Mouse (Mus musculus) kidney, adult 2 months (tissue): ENCODE data around the gene Tiam1. TPM values are rescaled to one million over a fixed set of nuclear protein-coding genes. Genes with fewer than 3 reads are reported as not detected.

Source experiments
- DNase-seq: peaks from one replicate; pipeline ENCODE4 v3.0.0; 2021
- H3K27ac ChIP-seq: fragments of 200-500 bp; 2 replicates; pipeline ENCODE4 v1.5.1; 2012; ENCODE audit warnings: low read depth, low read length, control low read depth, inconsistent platforms; ENCODE audit not compliant: insufficient read depth
- H3K27me3 ChIP-seq: fragments of 200-500 bp; replicated peaks from 2 replicates; pipeline ENCODE4 v1.6.1; 2012; ENCODE audit warnings: mild to moderate bottlenecking, moderate library complexity, low read length, inconsistent platforms; ENCODE audit not compliant: control insufficient read depth, insufficient read depth
- H3K36me3 ChIP-seq: fragments of 200-500 bp; 2 replicates; pipeline ENCODE4 v1.6.1; 2012; ENCODE audit warnings: mild to moderate bottlenecking, moderate library complexity, low read length, inconsistent platforms; ENCODE audit not compliant: control insufficient read depth, insufficient read depth
- H3K4me1 ChIP-seq: fragments of 200-500 bp; 2 replicates; pipeline ENCODE4 v1.6.1; 2011; ENCODE audit warnings: low read length; ENCODE audit not compliant: control insufficient read depth, insufficient read depth
- H3K4me3 ChIP-seq: fragments of 200-500 bp; 2 replicates; pipeline ENCODE4 v1.5.1; 2011; ENCODE audit warnings: mild to moderate bottlenecking, low read depth, low read length, control low read depth; ENCODE audit not compliant: insufficient read depth
- CTCF ChIP-seq: fragments of 200-500 bp; conservative IDR thresholded peaks from 2 replicates; pipeline ENCODE4 v1.5.1; 2011; ENCODE audit warnings: low read depth, mild to moderate bottlenecking, control low read depth, low read length, moderate library complexity, mixed read lengths; ENCODE audit not compliant: insufficient read depth, insufficient read length
- POLR2A ChIP-seq: fragments of 200-500 bp; IDR thresholded peaks from one replicate; pipeline ENCODE4 v1.6.1; 2011; ENCODE audit warnings: low read depth, low read length, control low read depth
- WGBS: fragments of 180-500 bp; shearing (Covaris S2); methylation state at CpG from one replicate; pipeline ENCODE4 v1.1.7; 2018; 5-methylcytosine and 5-hydroxymethylcytosine counted together
- polyA plus RNA-seq: library from polyadenylated mRNA; depleted of rRNA; stranded (reverse); fragments of >200 nt; gene quantifications from 2 replicates; pipeline ENCODE4 v1.2.3, GENCODE M21; 2012

Gene Tiam1
- polyA plus RNA-seq, 1 experiment: 4.0 TPM

- no peak for DNase-seq
- H3K27me3 ChIP-seq: no peaks in the 10 kb centered on the region
- H3K4me3 ChIP-seq: no peak overlapping the region
- no peaks in the 10 kb centered on the region for H3K36me3 ChIP-seq
- H3K4me1 ChIP-seq: no peaks in the 10 kb centered on the region
- no peak for TF ChIP-seq POLR2A
- TF ChIP-seq CTCF: no peak
- 72% methylated on average over 18 of the region's 18 CpGs for WGBS
- H3K27ac ChIP-seq: no peak overlapping the region
These were observed 156.8 kb downstream of the Tiam1 start for GRCm38 (mm10) chr16:89986672-89987362.

GRCm38 (mm10) chr16:89985702-89986481 lies 157.7 kb downstream of the Tiam1 start:
- whole genome bisulfite sequencing: 54% methylated on average over 20 of the region's 20 CpGs
- DNase-seq: no peak

GRCm38 (mm10) chr16:89980075-89980744 lies 163.4 kb downstream of the Tiam1 start:
- no peak for TF ChIP-seq POLR2A
- TF ChIP-seq CTCF: no peak
- Histone ChIP-seq H3K4me3 (no peak overlapping the region), H3K36me3 (no peaks in the 10 kb centered on the region), H3K4me1 (no peaks in the 10 kb centered on the region), H3K27me3 (no peaks in the 10 kb centered on the region), H3K27ac (no peak overlapping the region)
- WGBS: 91% methylated on average over 11 of the region's 11 CpGs
- no peak for DNase-seq

More at GRCm38 (mm10) chr16:89985702-89986481, 157.7 kb downstream of the Tiam1 start:
- Histone ChIP-seq H3K27me3 (no peaks in the 10 kb centered on the region), H3K27ac (no peak overlapping the region), H3K4me3 (no peak overlapping the region), H3K4me1 (no peaks in the 10 kb centered on the region), H3K36me3 (no peaks in the 10 kb centered on the region)
- TF ChIP-seq CTCF: no peak
- no peak for TF ChIP-seq POLR2A

GRCm38 (mm10) chr16:89975441-89975840 lies 168.1 kb downstream of the Tiam1 start:
- 92% methylated on average over 9 of the region's 9 CpGs for WGBS
- Histone ChIP-seq H3K27ac (no peak overlapping the region), H3K4me1 (no peaks in the 10 kb centered on the region), H3K27me3 (no peaks in the 10 kb centered on the region), H3K4me3 (no peak overlapping the region), H3K36me3 (no peaks in the 10 kb centered on the region)
- DNase-seq: no peak
- TF ChIP-seq POLR2A (no peak), CTCF (no peak)

- 60% methylated on average over 16 of the region's 16 CpGs for WGBS
- no peaks in the 10 kb centered on the region for H3K4me1 ChIP-seq
- no peak overlapping the region for H3K27ac ChIP-seq
- H3K4me3 ChIP-seq: no peak overlapping the region
- no peak for DNase-seq
- TF ChIP-seq POLR2A (no peak), CTCF (no peak)
- H3K27me3 ChIP-seq: no peaks in the 10 kb centered on the region
- H3K36me3 ChIP-seq: no peaks in the 10 kb centered on the region
These were observed 169.5 kb downstream of the Tiam1 start for GRCm38 (mm10) chr16:89973814-89974712.

- no peak overlapping the region for H3K4me3 ChIP-seq
- no peak overlapping the region for H3K27ac ChIP-seq
- DNase-seq: no peak
- no peaks in the 10 kb centered on the region for H3K4me1 ChIP-seq
- 82% methylated on average over 15 of the region's 15 CpGs for WGBS
- no peak for TF ChIP-seq POLR2A
- no peak for TF ChIP-seq CTCF
- H3K27me3 ChIP-seq: no peaks in the 10 kb centered on the region
- H3K36me3 ChIP-seq: no peaks in the 10 kb centered on the region
These were observed 170.6 kb downstream of the Tiam1 start for GRCm38 (mm10) chr16:89972854-89973487.
